Mouse (Mus musculus) activated CD4-positive, CD25-positive, alpha-beta regulatory T cell (primary cell): Measurements from ENCODE around the gene Gm9495. TPM values are rescaled to one million over a fixed set of nuclear protein-coding genes. Genes with fewer than 3 reads are reported as not detected.

Source experiments
- polyA plus RNA-seq, 2 experiments: library from polyadenylated mRNA; unstranded; fragments of 100-300 nt; shearing (Covaris generic); gene quantifications; one replicate each; pipeline ENCODE4 v1.2.1; 2017

The Gm9495 gene
- under 1 TPM in 1 of 2 experiments, not detected in 1; 0.27 TPM for polyA plus RNA-seq

GRCm38 (mm10) chr8:69453465-69453864 is at the start of gene Gm9495:
TSS of gene Gm9495 (minus strand) at chr8:69453565.

Other genes with a start within 250 kb of the Gm9495 start
- gene Zfp930, start 244.5 kb downstream of the Gm9495 start, polyA plus RNA-seq, result 10 to 100 TPM; 16.7 to 18.6 TPM
- gene D130040H23Rik, start 182.5 kb downstream of the Gm9495 start, polyA plus RNA-seq, result 10 to 100 TPM; 12.5 to 17.3 TPM
- not detected for gene Gm7697, start 69.4 kb upstream of the Gm9495 start, polyA plus RNA-seq
- 10 to 100 TPM; 23.8 to 32.6 TPM for gene Zfp868, start 172.0 kb upstream of the Gm9495 start, polyA plus RNA-seq
- gene Zfp964, start 200.9 kb upstream of the Gm9495 start, polyA plus RNA-seq, result under 1 TPM; 0.05 to 0.76 TPM